Mouse (Mus musculus): ENCODE results near the gene Snx21. TPM values are rescaled to one million over a fixed set of nuclear protein-coding genes. Genes with fewer than 3 reads are reported as not detected.

Gene Snx21
- polyA plus RNA-seq (2014; fragmentation: Nextera tagmentation; extraction: Ambion mirVana): 9.9 and 14.6 TPM in 2 replicates

- Histone ChIP-seq H3K36me3 (ENCODE audit: control insufficient read depth, insufficient read depth, low read length) (no peaks in the 10 kb centered on the region), H3K27ac (replicated peaks; ENCODE audit: low read depth, low read length) (peak within 1 kb of the TSS; percentile 45; the same call in 1 of the 2 replicates), H3K9ac (ENCODE audit: low read length) (peak within 1 kb of the TSS; percentile 68), H3K4me1 (ENCODE audit: control insufficient read depth, insufficient read depth, low read length) (0 out of 2 replicates have a peak, but pooled peaks cover 2% of the 10 kb centered on the region), H3K4me2 (ENCODE audit: low read depth, severe bottlenecking) (peak within 1 kb of the TSS; percentile 93), H3K4me3 (ENCODE audit: low read depth, low read length) (peak within 1 kb of the TSS; percentile 64), H3K9me3 (ENCODE audit: control insufficient read depth, low read length) (no peaks in the 10 kb centered on the region), H3K27me3 (ENCODE audit: control insufficient read depth, insufficient read depth, low read length) (no peaks in the 10 kb centered on the region)
- WGBS: under 1% methylated on average over 73 of the region's 89 CpGs
- DNase-seq (ENCODE audit: low spot score) (peak; percentile 89), ATAC-seq (ENCODE audit: insufficient number of reproducible peaks, low FRiP score, low TSS enrichment, low read depth) (peak; percentile 89)
These were observed at the start of gene Snx21 for GRCm38 (mm10) chr2:164785481-164786387. Gene Snx21, plus strand, starts transcription at chr2:164785823.

- WGBS: 72% methylated on average over 3 of the region's 3 CpGs
- DNase-seq (ENCODE audit: low spot score): no peak
- Histone ChIP-seq H3K4me3 (ENCODE audit: low read depth, low read length) (no peak overlapping the region), H3K36me3 (ENCODE audit: control insufficient read depth, insufficient read depth, low read length) (no peaks in the 10 kb centered on the region), H3K27ac (replicated peaks; ENCODE audit: low read depth, low read length) (no peak overlapping the region), H3K9me3 (ENCODE audit: control insufficient read depth, low read length) (no peaks in the 10 kb centered on the region), H3K4me2 (ENCODE audit: low read depth, severe bottlenecking) (no peak overlapping the region), H3K27me3 (ENCODE audit: control insufficient read depth, insufficient read depth, low read length) (no peaks in the 10 kb centered on the region), H3K9ac (ENCODE audit: low read length) (no peak overlapping the region), H3K4me1 (ENCODE audit: control insufficient read depth, insufficient read depth, low read length) (no peaks in the 10 kb centered on the region)
- ATAC-seq (ENCODE audit: insufficient number of reproducible peaks, low FRiP score, low TSS enrichment, low read depth): no peak
These were observed 48.1 kb upstream of the Snx21 start for GRCm38 (mm10) chr2:164737377-164738090.

DNA sequence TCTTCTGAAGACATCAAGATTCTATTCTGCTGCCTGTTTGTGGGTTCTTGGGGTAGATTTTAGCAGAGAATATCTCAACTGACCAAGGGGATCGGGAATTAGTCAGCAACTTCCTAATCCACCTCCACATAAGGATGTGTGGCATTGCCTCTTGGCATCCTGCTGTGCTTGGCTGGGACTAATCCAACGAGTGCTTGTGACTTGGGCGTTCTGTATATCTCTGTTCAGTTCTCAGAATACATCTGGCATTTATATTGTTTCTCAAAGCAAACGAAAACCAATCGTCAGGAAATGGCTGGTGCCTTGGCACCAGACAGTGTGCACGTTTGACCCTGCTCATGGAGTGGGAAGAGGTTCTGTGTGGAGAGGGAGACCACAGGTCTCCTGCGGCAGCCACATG, 45.7 kb upstream of the Snx21 start:
- H3K27me3 ChIP-seq (ENCODE audit: control insufficient read depth, insufficient read depth, low read length): no peaks in the 10 kb centered on the region
- H3K4me2 ChIP-seq (ENCODE audit: low read depth, severe bottlenecking): no peak overlapping the region
- no peak for ATAC-seq (ENCODE audit: insufficient number of reproducible peaks, low FRiP score, low TSS enrichment, low read depth)
- no peaks in the 10 kb centered on the region for H3K9me3 ChIP-seq (ENCODE audit: control insufficient read depth, low read length)
- no peak overlapping the region for H3K27ac ChIP-seq (replicated peaks; ENCODE audit: low read depth, low read length)
- H3K36me3 ChIP-seq (ENCODE audit: control insufficient read depth, insufficient read depth, low read length): no peaks in the 10 kb centered on the region
- H3K9ac ChIP-seq (ENCODE audit: low read length): no peak overlapping the region
- DNase-seq (ENCODE audit: low spot score): no peak
- H3K4me1 ChIP-seq (ENCODE audit: control insufficient read depth, insufficient read depth, low read length): no peaks in the 10 kb centered on the region
- 45% methylated on average over 7 of the region's 7 CpGs for WGBS
- no peak overlapping the region for H3K4me3 ChIP-seq (ENCODE audit: low read depth, low read length)

DNA sequence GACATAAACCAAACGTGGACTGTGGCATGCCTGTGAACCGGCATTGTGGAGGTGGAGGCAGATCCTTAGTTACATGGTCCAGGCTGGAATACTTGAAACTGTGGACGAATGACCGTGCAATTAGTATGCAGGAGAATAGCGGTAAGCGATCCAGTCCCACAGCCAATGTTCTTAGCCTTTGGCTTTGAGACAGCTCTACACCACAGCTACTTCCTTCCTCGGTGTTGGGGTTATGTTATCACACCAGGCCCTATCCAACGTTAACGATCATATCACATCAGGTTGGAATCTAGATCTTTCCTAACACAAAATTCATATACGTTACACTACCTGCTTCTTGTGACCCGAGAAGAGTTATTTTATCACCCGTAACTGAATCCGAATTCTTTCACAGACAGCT, 40.6 kb upstream of the Snx21 start:
- peaks cover 5% of the 10 kb centered on the region for H3K4me1 ChIP-seq (ENCODE audit: control insufficient read depth, insufficient read depth, low read length)
- no peak overlapping the region for H3K9ac ChIP-seq (ENCODE audit: low read length)
- H3K27ac ChIP-seq (replicated peaks; ENCODE audit: low read depth, low read length): no peak overlapping the region
- no peaks in the 10 kb centered on the region for H3K27me3 ChIP-seq (ENCODE audit: control insufficient read depth, insufficient read depth, low read length)
- no peak for ATAC-seq (ENCODE audit: insufficient number of reproducible peaks, low FRiP score, low TSS enrichment, low read depth)
- no peaks in the 10 kb centered on the region for H3K9me3 ChIP-seq (ENCODE audit: control insufficient read depth, low read length)
- DNase-seq (ENCODE audit: low spot score): no peak
- 72% methylated on average over 13 of the region's 13 CpGs for WGBS
- H3K36me3 ChIP-seq (ENCODE audit: control insufficient read depth, insufficient read depth, low read length): peaks cover 4% of the 10 kb centered on the region; the same call in 1 of the 2 replicates
- H3K4me3 ChIP-seq (ENCODE audit: low read depth, low read length): peak overlapping the region; percentile 80; the same call in 1 of the 2 replicates
- H3K4me2 ChIP-seq (ENCODE audit: low read depth, severe bottlenecking): peak overlapping the region; percentile 59; the same call in 1 of the 2 replicates

DNA sequence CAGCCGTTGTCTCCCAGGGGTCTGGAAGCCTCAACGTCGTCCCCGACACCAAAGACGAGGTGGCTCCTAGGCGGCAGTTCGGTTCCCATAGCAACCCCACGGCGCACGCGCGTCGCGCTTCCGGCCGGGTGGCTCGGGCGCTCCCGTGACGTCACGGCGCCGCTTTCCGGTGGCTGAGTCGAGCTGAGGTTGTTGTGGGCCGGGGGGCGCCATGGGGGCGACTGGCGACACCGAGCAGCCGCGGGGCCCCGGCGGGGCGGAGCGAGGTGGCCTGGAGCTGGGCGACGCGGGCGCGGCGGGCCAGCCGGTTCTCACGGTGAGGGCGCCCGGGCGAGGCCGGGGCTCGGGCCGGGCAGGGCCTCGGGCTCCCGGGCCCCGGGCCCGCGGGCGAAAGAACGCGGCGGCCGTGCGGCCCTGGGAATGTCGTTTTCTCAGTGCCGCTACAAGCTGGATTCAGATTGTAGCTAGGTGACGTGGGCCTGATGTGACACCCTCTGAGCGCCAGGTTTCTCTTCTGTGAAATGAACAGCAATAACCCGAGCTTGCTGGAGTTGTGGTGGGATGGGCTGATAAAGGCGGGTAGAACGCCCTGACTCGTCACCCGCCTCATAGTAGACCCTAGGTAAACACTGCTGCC, 39.7 kb upstream of the Snx21 start, which contains the start of the genes Wfdc3 and Dnttip1:
TSS of gene Wfdc3 (minus strand) at position 89 of the 637 bp plus-strand sequence.
TSS of gene Dnttip1 (plus strand) at position 141 of the 637 bp plus-strand sequence.
- Histone ChIP-seq H3K9me3 (ENCODE audit: control insufficient read depth, low read length) (no peaks in the 10 kb centered on the region), H3K4me1 (ENCODE audit: control insufficient read depth, insufficient read depth, low read length) (peaks cover 5% of the 10 kb centered on the region), H3K4me3 (ENCODE audit: low read depth, low read length) (peak within 1 kb of the TSS; percentile 80), H3K27me3 (ENCODE audit: control insufficient read depth, insufficient read depth, low read length) (no peaks in the 10 kb centered on the region), H3K36me3 (ENCODE audit: control insufficient read depth, insufficient read depth, low read length) (peaks cover 4% of the 10 kb centered on the region), H3K9ac (ENCODE audit: low read length) (peak within 1 kb of the TSS; percentile 90), H3K27ac (replicated peaks; ENCODE audit: low read depth, low read length) (0 out of 2 replicates have a peak within 1 kb of the TSS, but pooled peaks have one; percentile 52), H3K4me2 (ENCODE audit: low read depth, severe bottlenecking) (peak within 1 kb of the TSS; percentile 59)
- peak; percentile 96 for DNase-seq (ENCODE audit: low spot score)
- ATAC-seq (ENCODE audit: insufficient number of reproducible peaks, low FRiP score, low TSS enrichment, low read depth): peak; percentile 84
- under 1% methylated on average over 70 of the region's 70 CpGs for WGBS

- Histone ChIP-seq H3K27ac (replicated peaks; ENCODE audit: low read depth, low read length) (no peak overlapping the region), H3K36me3 (ENCODE audit: control insufficient read depth, insufficient read depth, low read length) (peaks cover 4% of the 10 kb centered on the region), H3K9ac (ENCODE audit: low read length) (peak overlapping the region; percentile 90), H3K9me3 (ENCODE audit: control insufficient read depth, low read length) (no peaks in the 10 kb centered on the region), H3K4me2 (ENCODE audit: low read depth, severe bottlenecking) (peak overlapping the region; percentile 59), H3K4me3 (ENCODE audit: low read depth, low read length) (peak overlapping the region; percentile 80), H3K4me1 (ENCODE audit: control insufficient read depth, insufficient read depth, low read length) (peaks cover 5% of the 10 kb centered on the region), H3K27me3 (ENCODE audit: control insufficient read depth, insufficient read depth, low read length) (no peaks in the 10 kb centered on the region)
- no peak for ATAC-seq (ENCODE audit: insufficient number of reproducible peaks, low FRiP score, low TSS enrichment, low read depth)
- no peak for DNase-seq (ENCODE audit: low spot score)
- 56% methylated on average over 8 of the region's 8 CpGs for WGBS
These were observed 38.9 kb upstream of the Snx21 start for GRCm38 (mm10) chr2:164746693-164747092.

DNA sequence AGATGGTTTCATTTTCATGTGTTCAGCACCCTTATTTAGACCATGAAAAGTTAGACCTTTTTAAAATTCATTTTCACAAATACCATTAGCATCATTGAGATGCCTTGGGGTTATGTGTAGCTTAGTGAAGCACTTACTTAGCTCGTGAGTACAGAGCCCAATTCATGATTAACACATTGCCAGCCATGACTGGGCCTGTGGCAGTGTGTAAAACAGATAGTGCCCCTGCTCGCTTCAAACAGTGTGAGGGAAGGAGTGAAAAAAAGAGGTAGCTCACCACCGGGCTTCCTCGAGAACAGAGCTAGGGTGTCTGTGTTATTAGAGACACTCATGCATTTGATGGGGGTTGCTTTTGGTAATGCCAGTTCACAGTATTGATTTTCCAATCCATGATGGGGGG, 37.4 kb upstream of the Snx21 start:
- Histone ChIP-seq H3K36me3 (ENCODE audit: control insufficient read depth, insufficient read depth, low read length) (peaks cover 7% of the 10 kb centered on the region), H3K4me1 (ENCODE audit: control insufficient read depth, insufficient read depth, low read length) (peaks cover 5% of the 10 kb centered on the region), H3K9ac (ENCODE audit: low read length) (no peak overlapping the region), H3K4me3 (ENCODE audit: low read depth, low read length) (no peak overlapping the region), H3K9me3 (ENCODE audit: control insufficient read depth, low read length) (no peaks in the 10 kb centered on the region), H3K27ac (replicated peaks; ENCODE audit: low read depth, low read length) (no peak overlapping the region), H3K4me2 (ENCODE audit: low read depth, severe bottlenecking) (no peak overlapping the region), H3K27me3 (ENCODE audit: control insufficient read depth, insufficient read depth, low read length) (no peaks in the 10 kb centered on the region)
- DNase-seq (ENCODE audit: low spot score) (no peak), ATAC-seq (ENCODE audit: insufficient number of reproducible peaks, low FRiP score, low TSS enrichment, low read depth) (no peak)
- 89% methylated on average over 4 of the region's 4 CpGs for WGBS

GRCm38 (mm10) chr2:164748991-164749390, 36.6 kb upstream of the Snx21 start:
- DNase-seq (ENCODE audit: low spot score): no peak
- no peak for ATAC-seq (ENCODE audit: insufficient number of reproducible peaks, low FRiP score, low TSS enrichment, low read depth)
- Histone ChIP-seq H3K4me3 (ENCODE audit: low read depth, low read length) (no peak overlapping the region), H3K9ac (ENCODE audit: low read length) (no peak overlapping the region), H3K4me1 (ENCODE audit: control insufficient read depth, insufficient read depth, low read length) (peaks cover 5% of the 10 kb centered on the region), H3K9me3 (ENCODE audit: control insufficient read depth, low read length) (no peaks in the 10 kb centered on the region), H3K27ac (replicated peaks; ENCODE audit: low read depth, low read length) (no peak overlapping the region), H3K36me3 (ENCODE audit: control insufficient read depth, insufficient read depth, low read length) (peaks cover 7% of the 10 kb centered on the region), H3K4me2 (ENCODE audit: low read depth, severe bottlenecking) (no peak overlapping the region), H3K27me3 (ENCODE audit: control insufficient read depth, insufficient read depth, low read length) (no peaks in the 10 kb centered on the region)
- 95% methylated on average over 6 of the region's 6 CpGs for WGBS

Measured in limb, embryonic 11.5 days (tissue).